Mouse (Mus musculus): Measurements from ENCODE around the gene Polr3h. TPM values are rescaled to one million over a fixed set of nuclear protein-coding genes. Genes with fewer than 3 reads are reported as not detected.

The Polr3h gene
- total RNA-seq, 1 experiment, result 83.7 TPM

DNA sequence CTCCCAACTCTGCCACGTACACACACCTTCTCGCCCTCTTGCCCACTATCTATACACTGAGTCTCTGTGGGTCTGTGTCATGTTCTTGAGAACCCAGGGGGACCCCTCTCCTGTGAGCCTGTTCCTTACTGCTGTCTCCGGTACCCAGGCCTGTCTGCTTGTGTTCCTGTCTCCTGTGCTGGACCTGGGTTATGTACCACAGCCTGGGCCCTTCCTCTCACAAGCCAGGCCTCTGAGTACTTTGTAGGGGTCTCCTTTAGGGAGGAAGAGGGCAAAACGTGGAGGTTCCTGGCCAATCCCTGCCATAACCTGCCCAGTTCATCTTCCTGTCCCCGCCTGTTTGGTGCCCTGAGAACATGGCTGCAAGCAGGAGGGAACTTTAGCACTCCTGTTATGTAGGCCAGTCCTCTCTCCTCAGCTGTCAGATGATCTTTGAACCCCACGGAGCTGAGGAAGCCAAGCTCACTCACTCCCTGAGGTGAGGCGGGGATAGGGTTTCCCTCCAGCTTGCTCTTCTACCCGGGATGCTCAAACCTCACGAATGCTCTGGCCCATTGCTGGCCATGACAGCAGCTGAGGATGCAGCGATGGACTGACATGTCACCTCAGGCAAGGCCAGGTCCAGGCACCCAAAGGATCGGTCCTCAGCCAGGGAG lies 23.6 kb upstream of the Polr3h start:
- peaks cover 44% of the 10 kb centered on the region for H3K36me3 ChIP-seq (ENCODE audit: control insufficient read depth, insufficient read depth, low read length, poor library complexity, severe bottlenecking)
- in situ Hi-C loops (cut with MboI; ENCODE audit: low sequenced_read_pairs in 2 of 2, unreplicated experiment in 2 of 2), result loop anchor here in 1 of 2 experiments (5.0 kb wide), 1 partner anchor 38 kb away; the partner anchor contains the start of gene Xrcc6
- DNase-seq (ENCODE audit: low read depth, low spot score), result no peak
- no peak overlapping the region for H3K4me3 ChIP-seq (ENCODE audit: insufficient read depth in 1 of 2, low read depth in 1 of 2, low read length in 2 of 2, poor library complexity in 1 of 2, severe bottlenecking in 1 of 2)
- no peak for TF ChIP-seq HCFC1 (IDR thresholded peaks at IDR 0.05; ENCODE audit: borderline replicate concordance, insufficient read depth, low read length)
- no peak for TF ChIP-seq ZC3H11A (IDR thresholded peaks at IDR 0.05; ENCODE audit: borderline replicate concordance, low read depth, low read length)
- no peak for TF ChIP-seq MAFK (IDR thresholded peaks at IDR 0.05; ENCODE audit: insufficient read depth, low read depth, low read length)
- TF ChIP-seq ZNF384 (IDR thresholded peaks at IDR 0.05; ENCODE audit: low read depth, low read length), result no peak
- no peak for TF ChIP-seq CHD2 (IDR thresholded peaks at IDR 0.05; ENCODE audit: low read depth, low read length)
- H3K4me1 ChIP-seq (ENCODE audit: control insufficient read depth in 2 of 2, insufficient read depth in 2 of 2, low read length in 2 of 2, poor library complexity in 1 of 2), result peaks cover 0 to 10% of the 10 kb centered on the region in 2 experiments; a peak in 1 of 4 replicates
- no peaks in the 10 kb centered on the region for H3K9me3 ChIP-seq (ENCODE audit: control insufficient read depth, insufficient read depth, low read depth, low read length)
- H3K27ac ChIP-seq (ENCODE audit: insufficient read depth, low read depth, low read length, poor library complexity, severe bottlenecking), result no peak overlapping the region
- H3K9ac ChIP-seq (ENCODE audit: insufficient read depth, low read depth, low read length, poor library complexity, severe bottlenecking), result no peak overlapping the region

DNA sequence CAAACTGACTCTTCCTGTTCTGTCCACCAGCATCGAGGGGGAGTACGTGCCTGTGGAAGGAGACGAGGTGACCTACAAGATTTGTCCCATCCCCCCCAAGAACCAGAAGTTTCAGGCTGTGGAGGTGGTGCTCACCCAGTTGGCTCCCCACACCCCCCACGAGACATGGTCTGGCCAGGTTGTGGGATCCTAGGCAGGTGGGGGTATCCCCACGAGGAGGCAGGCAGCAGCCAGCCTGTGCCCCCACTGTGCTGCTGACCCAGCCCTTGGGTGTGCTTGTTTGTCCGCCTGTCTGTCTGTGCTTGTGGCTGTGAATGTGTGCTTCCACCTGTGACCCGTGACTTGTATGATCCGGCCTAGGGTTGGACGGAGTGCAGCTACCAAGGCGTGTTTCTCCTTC lies 23.0 kb upstream of the Polr3h start:
- Histone ChIP-seq H3K36me3 (ENCODE audit: control insufficient read depth, insufficient read depth, low read length, poor library complexity, severe bottlenecking) (peaks cover 39% of the 10 kb centered on the region), H3K4me3 (ENCODE audit: insufficient read depth in 1 of 2, low read depth in 1 of 2, low read length in 2 of 2, poor library complexity in 1 of 2, severe bottlenecking in 1 of 2) (no peak overlapping the region), H3K4me1 (ENCODE audit: control insufficient read depth in 2 of 2, insufficient read depth in 2 of 2, low read length in 2 of 2, poor library complexity in 1 of 2) (peaks cover 0 to 10% of the 10 kb centered on the region in 2 experiments; a peak in 1 of 4 replicates), H3K27ac (ENCODE audit: insufficient read depth, low read depth, low read length, poor library complexity, severe bottlenecking) (no peak overlapping the region), H3K9me3 (ENCODE audit: control insufficient read depth, insufficient read depth, low read depth, low read length) (no peaks in the 10 kb centered on the region), H3K9ac (ENCODE audit: insufficient read depth, low read depth, low read length, poor library complexity, severe bottlenecking) (no peak overlapping the region)
- no peak for DNase-seq (ENCODE audit: low read depth, low spot score)
- in situ Hi-C loops (cut with MboI; ENCODE audit: low sequenced_read_pairs in 2 of 2, unreplicated experiment in 2 of 2), result no loop called here
- TF ChIP-seq CHD2 (IDR thresholded peaks at IDR 0.05; ENCODE audit: low read depth, low read length) (no peak), HCFC1 (IDR thresholded peaks at IDR 0.05; ENCODE audit: borderline replicate concordance, insufficient read depth, low read length) (no peak), ZNF384 (IDR thresholded peaks at IDR 0.05; ENCODE audit: low read depth, low read length) (no peak), ZC3H11A (IDR thresholded peaks at IDR 0.05; ENCODE audit: borderline replicate concordance, low read depth, low read length) (no peak), MAFK (IDR thresholded peaks at IDR 0.05; ENCODE audit: insufficient read depth, low read depth, low read length) (no peak)

DNA sequence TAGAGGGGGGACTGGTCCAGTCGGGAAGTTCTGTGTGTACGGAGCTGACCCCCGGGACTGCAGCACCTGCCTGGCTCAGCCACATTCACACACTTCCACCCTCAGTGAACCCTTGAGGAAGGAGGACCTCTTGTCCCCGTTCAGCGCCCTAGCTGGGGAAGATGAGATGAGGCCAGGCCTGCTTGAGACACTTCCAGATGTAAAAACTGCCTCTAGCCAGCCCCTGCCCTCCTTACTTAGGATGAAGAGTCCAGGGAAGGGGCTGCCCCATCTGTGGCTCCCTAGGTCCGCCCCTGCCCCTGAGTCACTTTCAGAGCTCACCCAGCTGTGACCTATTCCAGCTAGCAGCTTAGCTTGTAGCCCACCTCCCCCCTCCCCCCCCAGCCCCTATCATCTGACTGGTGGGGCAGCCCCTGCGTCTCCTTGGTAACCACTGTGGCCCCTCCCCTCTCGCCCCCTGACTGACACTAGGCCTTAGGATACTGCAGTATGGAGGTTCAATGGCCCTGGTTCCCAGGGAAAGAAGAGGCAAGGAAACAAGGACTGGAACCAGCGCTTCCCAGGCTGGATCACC lies 17.2 kb upstream of the Polr3h start:
- no peak overlapping the region for H3K9ac ChIP-seq (ENCODE audit: insufficient read depth, low read depth, low read length, poor library complexity, severe bottlenecking)
- in situ Hi-C loops (cut with MboI; ENCODE audit: low sequenced_read_pairs in 2 of 2, unreplicated experiment in 2 of 2), result no loop called here
- no peak for DNase-seq (ENCODE audit: low read depth, low spot score)
- peaks cover 0 to 10% of the 10 kb centered on the region in 2 experiments; a peak in 1 of 4 replicates for H3K4me1 ChIP-seq (ENCODE audit: control insufficient read depth in 2 of 2, insufficient read depth in 2 of 2, low read length in 2 of 2, poor library complexity in 1 of 2)
- no peak overlapping the region for H3K4me3 ChIP-seq (ENCODE audit: insufficient read depth in 1 of 2, low read depth in 1 of 2, low read length in 2 of 2, poor library complexity in 1 of 2, severe bottlenecking in 1 of 2)
- no peak for TF ChIP-seq CHD2 (IDR thresholded peaks at IDR 0.05; ENCODE audit: low read depth, low read length)
- no peak for TF ChIP-seq HCFC1 (IDR thresholded peaks at IDR 0.05; ENCODE audit: borderline replicate concordance, insufficient read depth, low read length)
- TF ChIP-seq ZC3H11A (IDR thresholded peaks at IDR 0.05; ENCODE audit: borderline replicate concordance, low read depth, low read length), result no peak
- no peak for TF ChIP-seq MAFK (IDR thresholded peaks at IDR 0.05; ENCODE audit: insufficient read depth, low read depth, low read length)
- H3K36me3 ChIP-seq (ENCODE audit: control insufficient read depth, insufficient read depth, low read length, poor library complexity, severe bottlenecking), result no peaks in the 10 kb centered on the region
- no peak overlapping the region for H3K27ac ChIP-seq (ENCODE audit: insufficient read depth, low read depth, low read length, poor library complexity, severe bottlenecking)
- H3K9me3 ChIP-seq (ENCODE audit: control insufficient read depth, insufficient read depth, low read depth, low read length), result no peaks in the 10 kb centered on the region

DNA sequence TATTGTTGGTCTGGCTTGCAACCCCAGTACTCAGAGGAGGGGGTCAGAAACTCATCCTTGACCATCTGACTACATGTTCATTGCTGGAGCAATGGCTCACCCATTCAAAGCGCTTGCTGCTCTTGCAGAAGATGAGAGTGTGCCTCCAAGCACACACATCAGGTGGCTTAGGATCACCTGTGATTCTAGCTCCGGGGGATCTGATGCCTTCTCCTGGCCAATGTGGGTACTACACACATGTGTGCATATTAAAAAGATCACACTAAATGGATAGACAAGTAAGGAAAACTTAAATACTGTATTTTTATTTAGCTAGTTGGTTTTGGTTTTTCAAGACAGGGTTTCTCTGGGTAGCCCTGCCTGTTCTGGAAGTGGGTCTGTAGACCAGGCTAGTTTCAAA lies 15.0 kb upstream of the Polr3h start:
- H3K9ac ChIP-seq (ENCODE audit: insufficient read depth, low read depth, low read length, poor library complexity, severe bottlenecking), result no peak overlapping the region
- in situ Hi-C loops (cut with MboI; ENCODE audit: low sequenced_read_pairs in 2 of 2, unreplicated experiment in 2 of 2), result no loop called here
- peaks cover 0 to 10% of the 10 kb centered on the region in 2 experiments; a peak in 1 of 4 replicates for H3K4me1 ChIP-seq (ENCODE audit: control insufficient read depth in 2 of 2, insufficient read depth in 2 of 2, low read length in 2 of 2, poor library complexity in 1 of 2)
- H3K36me3 ChIP-seq (ENCODE audit: control insufficient read depth, insufficient read depth, low read length, poor library complexity, severe bottlenecking), result no peaks in the 10 kb centered on the region
- H3K9me3 ChIP-seq (ENCODE audit: control insufficient read depth, insufficient read depth, low read depth, low read length), result no peaks in the 10 kb centered on the region
- TF ChIP-seq ZNF384 (IDR thresholded peaks at IDR 0.05; ENCODE audit: low read depth, low read length) (no peak), HCFC1 (IDR thresholded peaks at IDR 0.05; ENCODE audit: borderline replicate concordance, insufficient read depth, low read length) (no peak), MAFK (IDR thresholded peaks at IDR 0.05; ENCODE audit: insufficient read depth, low read depth, low read length) (no peak), ZC3H11A (IDR thresholded peaks at IDR 0.05; ENCODE audit: borderline replicate concordance, low read depth, low read length) (no peak), CHD2 (IDR thresholded peaks at IDR 0.05; ENCODE audit: low read depth, low read length) (no peak)
- H3K4me3 ChIP-seq (ENCODE audit: insufficient read depth in 1 of 2, low read depth in 1 of 2, low read length in 2 of 2, poor library complexity in 1 of 2, severe bottlenecking in 1 of 2), result no peak overlapping the region
- DNase-seq (ENCODE audit: low read depth, low spot score), result no peak
- no peak overlapping the region for H3K27ac ChIP-seq (ENCODE audit: insufficient read depth, low read depth, low read length, poor library complexity, severe bottlenecking)

Data from ES-E14 (cell line).